Mouse (Mus musculus) heart, embryonic 11.5 days (tissue): ENCODE results near the gene Mb21d2. TPM values are rescaled to one million over a fixed set of nuclear protein-coding genes. Genes with fewer than 3 reads are reported as not detected.
A peak's percentile ranks its signal among the peaks of the same experiment; 100 is the strongest.

Source experiments
- ATAC-seq: fragments of 200-750 bp; cut with Nextera tagmentation; replicated peaks from 2 replicates; pipeline ENCODE4 v1.8.0; 2017; ENCODE audit warnings: moderate library complexity; ENCODE audit not compliant: insufficient number of reproducible peaks, low FRiP score, low TSS enrichment
- H3K27ac ChIP-seq: fragments of 300-500 bp; sonication (generic); 2 replicates; pipeline ENCODE4 v1.5.1; 2014; ENCODE audit warnings: mild to moderate bottlenecking, low read depth, low read length
- H3K27me3 ChIP-seq: fragments of 300-500 bp; sonication (generic); 2 replicates; pipeline ENCODE4 v1.6.1; 2014; ENCODE audit warnings: mild to moderate bottlenecking, low read length, mixed read lengths; ENCODE audit not compliant: control insufficient read depth, insufficient read depth
- H3K36me3 ChIP-seq: fragments of 300-500 bp; sonication (generic); 2 replicates; pipeline ENCODE4 v1.6.1; 2014; ENCODE audit warnings: mild to moderate bottlenecking, low read length, moderate library complexity, mixed read lengths; ENCODE audit not compliant: control insufficient read depth, insufficient read depth
- H3K4me1 ChIP-seq: fragments of 300-500 bp; sonication (generic); 2 replicates; pipeline ENCODE4 v1.6.1; 2014; ENCODE audit warnings: low read length; ENCODE audit not compliant: control insufficient read depth, insufficient read depth
- H3K4me2 ChIP-seq: fragments of 300-500 bp; sonication (generic); 2 replicates; pipeline ENCODE4 v1.6.1; 2014; ENCODE audit warnings: mild to moderate bottlenecking, moderate library complexity
- H3K4me3 ChIP-seq: fragments of 300-500 bp; sonication (generic); 2 replicates; pipeline ENCODE4 v1.5.1; 2014; ENCODE audit warnings: low read depth, low read length
- H3K9ac ChIP-seq: fragments of 300-500 bp; sonication (generic); 2 replicates; pipeline ENCODE4 v1.6.1; 2014; ENCODE audit warnings: mild to moderate bottlenecking, low read depth, low read length, moderate library complexity
- H3K9me3 ChIP-seq: fragments of 300-500 bp; sonication (generic); replicated peaks from 2 replicates; pipeline ENCODE4 v1.6.1; 2016; ENCODE audit warnings: low read length; ENCODE audit not compliant: control insufficient read depth
- WGBS: fragments of 180-500 bp; shearing (Covaris S2); extraction: QIAGEN DNeasy Blood & Tissue Kit; methylation state at CpG from one replicate; pipeline ENCODE4 v1.1.7; 2014; ENCODE audit not compliant: insufficient replicate concordance; 5-methylcytosine and 5-hydroxymethylcytosine counted together
- polyA plus RNA-seq: library from polyadenylated mRNA; unstranded; fragments of >200 nt; fragmentation: Nextera tagmentation; extraction: Ambion mirVana; gene quantifications from 2 replicates; pipeline ENCODE4 v1.2.1, GENCODE M21; 2014

Mb21d2 gene
- polyA plus RNA-seq, 1 experiment from 2014 or later = 5.8 TPM

DNA sequence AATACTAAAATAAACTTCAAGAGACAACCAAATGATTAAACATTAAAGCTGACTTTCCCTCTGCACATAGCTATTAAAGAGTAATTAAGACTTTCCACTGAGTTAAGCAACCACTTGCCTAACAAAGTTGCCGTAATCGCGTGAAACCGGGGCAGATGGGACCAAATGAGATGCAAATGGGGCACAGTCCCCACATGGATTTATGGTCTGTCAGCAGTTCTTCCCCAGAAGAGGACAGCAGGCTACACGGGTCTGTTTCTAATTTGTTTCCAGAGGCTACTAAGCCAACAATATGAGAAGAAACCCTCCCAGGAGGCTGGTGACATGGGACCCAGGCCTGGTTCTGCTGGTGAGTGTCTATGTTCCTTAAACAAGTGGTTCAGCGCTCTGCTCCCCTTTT is 34.6 kb downstream of the Mb21d2 start:
- Histone ChIP-seq H3K9ac (no peak overlapping the region), H3K4me3 (no peak overlapping the region), H3K27me3 (no peaks in the 10 kb centered on the region), H3K27ac (no peak overlapping the region), H3K36me3 (peaks cover 2% of the 10 kb centered on the region; the same call in 1 of the 2 replicates), H3K4me2 (no peak overlapping the region), H3K4me1 (peaks cover 16% of the 10 kb centered on the region), H3K9me3 (peaks cover 2% of the 10 kb centered on the region; the same call in 1 of the 2 replicates)
- 78% methylated on average over 6 of the region's 6 CpGs for WGBS
- no peak for ATAC-seq

DNA sequence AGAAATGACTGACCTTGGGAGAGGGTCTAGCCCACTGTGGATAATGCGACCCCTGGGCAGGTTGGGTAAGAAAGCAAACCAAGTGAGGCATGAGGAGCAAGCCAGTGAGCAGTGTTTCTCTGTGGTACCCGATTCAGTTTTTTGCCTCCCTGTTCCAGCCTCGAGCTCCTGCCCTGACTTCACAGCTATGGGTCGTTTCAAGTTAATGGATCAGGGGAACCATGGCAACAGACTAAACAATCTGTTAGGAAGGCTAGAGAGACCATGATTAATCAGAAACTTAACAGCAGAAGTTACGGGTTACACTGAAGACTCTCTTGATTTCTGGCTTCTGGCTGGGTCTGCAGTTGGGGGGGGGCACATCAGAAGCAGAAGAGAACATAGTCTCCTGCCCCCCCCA is 36.2 kb downstream of the Mb21d2 start:
- Histone ChIP-seq H3K36me3 (peaks cover 4% of the 10 kb centered on the region; the same call in 1 of the 2 replicates), H3K27me3 (no peaks in the 10 kb centered on the region), H3K27ac (no peak overlapping the region), H3K4me2 (no peak overlapping the region), H3K4me3 (no peak overlapping the region), H3K9ac (no peak overlapping the region), H3K9me3 (peaks cover 4% of the 10 kb centered on the region; the same call in 1 of the 2 replicates), H3K4me1 (peaks cover 5% of the 10 kb centered on the region)
- 41% methylated on average over 5 of the region's 5 CpGs for WGBS
- ATAC-seq = no peak

DNA sequence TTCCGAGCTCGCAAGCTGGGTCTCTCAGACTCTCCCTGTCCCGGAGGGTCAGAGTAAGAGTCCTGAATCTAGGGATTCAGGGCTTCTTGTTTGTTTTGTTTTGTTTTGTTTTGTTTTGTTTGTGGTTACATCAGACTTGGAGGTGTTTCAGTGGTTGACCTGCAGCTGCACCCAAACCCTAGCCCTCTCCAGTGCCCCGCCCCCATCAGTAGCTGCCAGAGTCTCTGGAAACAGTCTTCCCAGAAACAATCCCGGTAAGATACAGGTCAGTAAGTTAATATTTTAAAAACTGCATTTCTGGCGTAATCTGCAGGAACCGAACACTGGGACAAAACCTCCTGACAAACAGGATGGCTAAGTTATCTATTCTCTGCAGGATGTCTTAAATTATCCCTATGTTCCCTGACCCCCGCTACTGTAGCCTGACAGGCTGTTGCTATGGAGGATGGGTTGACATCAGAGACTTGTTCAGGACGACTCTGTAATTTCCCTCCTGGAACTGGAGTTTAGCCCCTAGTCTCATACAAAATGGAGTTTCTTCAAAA is 43.2 kb downstream of the Mb21d2 start:
- ATAC-seq = no peak
- H3K9ac ChIP-seq = no peak overlapping the region
- no peak overlapping the region for H3K27ac ChIP-seq
- 0 out of 2 replicates have a peak, but pooled peaks cover 4% of the 10 kb centered on the region for H3K36me3 ChIP-seq
- no peak overlapping the region for H3K4me3 ChIP-seq
- H3K4me2 ChIP-seq = no peak overlapping the region
- peaks cover 26% of the 10 kb centered on the region for H3K4me1 ChIP-seq
- peaks cover 4% of the 10 kb centered on the region; the same call in 1 of the 2 replicates for H3K9me3 ChIP-seq
- no peaks in the 10 kb centered on the region for H3K27me3 ChIP-seq
- WGBS = 60% methylated on average over 9 of the region's 9 CpGs

DNA sequence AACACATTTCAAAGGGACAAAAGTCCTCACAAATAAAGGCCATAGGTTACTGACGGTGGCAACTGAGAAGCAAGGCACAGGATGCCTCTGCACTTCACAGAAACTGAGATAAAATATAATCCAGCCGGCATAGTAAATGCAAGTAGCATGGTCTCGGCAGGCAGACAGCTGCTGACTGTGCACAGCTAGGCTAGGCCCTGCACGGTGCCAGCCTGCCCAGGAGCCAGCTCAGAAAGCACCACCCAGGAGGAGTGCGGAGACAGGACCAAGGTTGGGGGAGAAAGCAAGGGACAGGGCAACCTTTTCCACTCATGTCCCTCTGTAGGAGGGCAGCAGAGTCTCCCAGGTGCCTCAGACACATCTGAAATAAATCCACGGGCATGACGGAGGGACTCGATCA is 44.0 kb downstream of the Mb21d2 start:
- 79% methylated on average over 8 of the region's 8 CpGs for WGBS
- peaks cover 29% of the 10 kb centered on the region for H3K4me1 ChIP-seq
- no peak for ATAC-seq

DNA sequence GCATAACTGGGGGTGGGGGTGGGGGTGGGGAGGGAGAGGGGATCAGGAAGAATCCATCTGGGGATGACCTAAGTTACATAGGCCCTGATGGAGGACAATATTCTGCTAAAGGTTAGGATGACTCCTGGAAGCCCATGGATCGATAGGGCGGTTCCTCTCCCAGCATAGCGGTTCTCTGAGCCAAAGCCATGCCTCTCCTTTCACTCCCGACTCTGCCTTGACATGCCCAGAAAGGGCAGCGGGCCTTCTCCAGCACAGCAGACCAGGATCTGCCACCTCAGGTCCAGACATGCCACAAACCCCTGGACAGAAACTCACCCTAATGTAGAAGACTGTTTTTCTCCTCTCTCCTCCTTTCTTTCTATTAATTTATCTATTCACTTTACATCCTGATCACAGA is 44.8 kb downstream of the Mb21d2 start:
- Histone ChIP-seq H3K4me1 (peaks cover 29% of the 10 kb centered on the region), H3K27ac (no peak overlapping the region), H3K36me3 (no peaks in the 10 kb centered on the region), H3K4me3 (no peak overlapping the region), H3K9ac (no peak overlapping the region), H3K9me3 (no peaks in the 10 kb centered on the region), H3K27me3 (no peaks in the 10 kb centered on the region), H3K4me2 (no peak overlapping the region)
- ATAC-seq = no peak
- 82% methylated on average over 5 of the region's 5 CpGs for WGBS

More for the DNA sequence above, 44.0 kb downstream of the Mb21d2 start:
- no peaks in the 10 kb centered on the region for H3K27me3 ChIP-seq
- no peak overlapping the region for H3K4me3 ChIP-seq
- no peak overlapping the region for H3K27ac ChIP-seq
- 0 out of 2 replicates have a peak, but pooled peaks cover 4% of the 10 kb centered on the region for H3K36me3 ChIP-seq
- no peak overlapping the region for H3K9ac ChIP-seq
- no peak overlapping the region for H3K4me2 ChIP-seq
- peaks cover 4% of the 10 kb centered on the region; the same call in 1 of the 2 replicates for H3K9me3 ChIP-seq

DNA sequence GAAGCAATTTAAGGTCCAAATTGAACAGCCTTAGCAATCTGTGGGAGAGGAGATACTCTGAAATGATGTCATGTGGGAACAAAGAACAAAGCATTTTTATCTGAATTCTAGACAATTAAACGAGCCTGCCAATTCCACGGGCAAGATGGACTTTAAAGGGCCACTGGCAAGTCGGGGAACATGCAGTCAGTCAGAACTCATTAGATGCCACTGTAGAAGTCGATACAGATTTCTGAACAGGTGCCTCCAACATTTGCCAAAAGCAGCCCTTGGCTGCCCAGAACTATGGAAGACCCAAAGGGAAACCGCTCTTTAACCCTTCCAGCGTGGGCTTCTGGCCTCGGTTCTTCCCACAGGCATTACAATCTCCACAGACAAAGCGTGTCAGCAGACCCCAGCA is 45.8 kb downstream of the Mb21d2 start:
- H3K4me2 ChIP-seq = no peak overlapping the region
- H3K9me3 ChIP-seq = no peaks in the 10 kb centered on the region
- ATAC-seq = no peak
- no peak overlapping the region for H3K4me3 ChIP-seq
- H3K36me3 ChIP-seq = no peaks in the 10 kb centered on the region
- H3K27me3 ChIP-seq = no peaks in the 10 kb centered on the region
- peak overlapping the region; percentile 51; the same call in 1 of the 2 replicates for H3K27ac ChIP-seq
- 63% methylated on average over 8 of the region's 8 CpGs for WGBS
- no peak overlapping the region for H3K9ac ChIP-seq
- peaks cover 29% of the 10 kb centered on the region for H3K4me1 ChIP-seq

DNA sequence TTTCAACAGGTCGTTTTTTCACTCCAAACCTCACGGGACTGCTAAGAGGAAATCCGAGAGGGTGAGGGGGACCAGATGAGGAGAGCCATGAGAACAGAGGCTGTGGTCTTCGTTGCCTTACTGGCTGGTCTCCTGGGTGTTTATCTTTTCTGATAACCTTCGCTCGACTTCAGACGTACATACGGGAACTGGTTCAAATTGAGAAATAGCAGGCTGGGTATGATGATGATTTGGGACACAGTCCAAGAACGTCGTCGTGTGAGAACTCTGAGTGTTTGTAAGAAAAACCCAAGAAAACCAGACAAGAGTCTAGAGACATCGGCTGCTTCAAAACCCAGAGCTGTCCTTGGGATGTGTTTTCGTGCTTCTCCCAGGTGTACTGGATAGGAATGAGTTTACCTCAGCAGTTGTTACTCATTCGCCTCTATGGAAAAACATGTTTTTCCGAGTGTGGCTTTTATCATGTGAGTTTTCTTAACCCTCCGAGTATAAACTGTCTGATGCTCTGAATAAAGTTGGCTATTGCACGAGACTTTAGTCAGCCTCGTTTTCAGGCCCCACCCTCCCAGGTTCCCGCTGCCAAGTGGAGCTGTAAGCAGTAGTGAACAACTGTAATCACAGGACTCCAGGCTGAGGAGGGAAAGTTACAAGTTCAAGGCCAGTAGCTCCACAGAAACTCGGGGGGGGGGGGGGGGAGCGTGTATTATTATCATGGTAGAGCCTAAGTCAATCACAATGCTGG is 46.6 kb downstream of the Mb21d2 start:
- no peaks in the 10 kb centered on the region for H3K9me3 ChIP-seq
- H3K4me1 ChIP-seq = peaks cover 29% of the 10 kb centered on the region
- H3K27me3 ChIP-seq = no peaks in the 10 kb centered on the region
- no peak for ATAC-seq
- no peak overlapping the region for H3K4me3 ChIP-seq
- H3K27ac ChIP-seq = peak overlapping the region; percentile 51; the same call in 1 of the 2 replicates
- peak overlapping the region; percentile 32 for H3K4me2 ChIP-seq
- 34% methylated on average over 21 of the region's 21 CpGs for WGBS
- H3K9ac ChIP-seq = no peak overlapping the region
- no peaks in the 10 kb centered on the region for H3K36me3 ChIP-seq

DNA sequence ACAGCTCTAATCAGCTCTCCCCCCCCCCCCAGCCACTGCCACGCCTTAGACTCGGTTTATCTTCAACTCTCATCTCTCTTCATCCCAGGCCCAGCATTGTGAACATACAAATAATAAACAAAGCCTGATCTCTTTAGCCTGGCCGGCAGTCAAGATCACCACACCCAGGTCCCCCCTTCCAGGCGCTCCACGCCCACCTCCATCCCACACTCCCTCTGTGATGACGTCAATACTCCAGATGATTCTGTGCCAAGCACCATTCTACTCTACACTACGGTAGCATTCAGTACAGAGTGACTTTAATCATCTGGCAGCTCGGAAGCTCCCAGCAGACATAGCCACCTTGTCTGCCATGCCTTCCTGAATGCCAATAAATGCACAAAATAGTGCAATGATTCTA is 47.7 kb downstream of the Mb21d2 start:
- H3K4me3 ChIP-seq = no peak overlapping the region
- no peaks in the 10 kb centered on the region for H3K27me3 ChIP-seq
- 40% methylated on average over 8 of the region's 8 CpGs for WGBS
- no peak overlapping the region for H3K4me2 ChIP-seq
- H3K27ac ChIP-seq = no peak overlapping the region
- no peak for ATAC-seq
- H3K9ac ChIP-seq = no peak overlapping the region
- H3K4me1 ChIP-seq = peaks cover 26% of the 10 kb centered on the region
- H3K36me3 ChIP-seq = no peaks in the 10 kb centered on the region
- no peaks in the 10 kb centered on the region for H3K9me3 ChIP-seq
